Mouse (Mus musculus) heart, postnatal 0 days (tissue): Measurements from ENCODE around the gene Kcnn1. TPM values are rescaled to one million over a fixed set of nuclear protein-coding genes. Genes with fewer than 3 reads are reported as not detected.

ENCODE experiments used
- ATAC-seq: fragments of 200-750 bp; cut with Nextera tagmentation; 2 replicates; pipeline ENCODE4 v1.8.0; 2017; ENCODE audit warnings: low read depth, moderate number of reproducible peaks, moderate library complexity; ENCODE audit not compliant: insufficient read depth
- DNase-seq: peaks from one replicate; pipeline ENCODE4 v3.0.0-alpha.2; 2016; ENCODE audit warnings: low spot score
- H3K27ac ChIP-seq: fragments of 300-500 bp; sonication (generic); 2 replicates; pipeline ENCODE4 v1.5.1; 2014; ENCODE audit warnings: low read depth, mild to moderate bottlenecking
- H3K27me3 ChIP-seq: fragments of 300-500 bp; sonication (generic); 2 replicates; pipeline ENCODE4 v1.6.1; 2014; ENCODE audit warnings: low read length, mixed read lengths; ENCODE audit not compliant: control insufficient read depth, insufficient read depth
- H3K36me3 ChIP-seq: fragments of 300-500 bp; sonication (generic); replicated peaks from 2 replicates; pipeline ENCODE4 v1.6.1; 2014; ENCODE audit warnings: low read length, mixed read lengths; ENCODE audit not compliant: control insufficient read depth, insufficient read depth
- H3K4me1 ChIP-seq: fragments of 300-500 bp; sonication (generic); 2 replicates; pipeline ENCODE4 v1.6.1; 2014; ENCODE audit warnings: antibody characterized with exemption; ENCODE audit not compliant: control insufficient read depth, insufficient read depth
- H3K4me2 ChIP-seq: fragments of 300-500 bp; sonication (generic); 2 replicates; pipeline ENCODE4 v1.6.1; 2014; ENCODE audit warnings: low read depth, mild to moderate bottlenecking, low read length, moderate library complexity
- H3K4me3 ChIP-seq: fragments of 300-500 bp; sonication (generic); 2 replicates; pipeline ENCODE4 v1.5.1; 2014; ENCODE audit warnings: low read depth, low read length
- H3K9ac ChIP-seq: fragments of 300-500 bp; sonication (generic); replicated peaks from 2 replicates; pipeline ENCODE4 v1.6.1; 2014; ENCODE audit warnings: low read depth, low read length, mixed read lengths
- H3K9me3 ChIP-seq: fragments of 300-500 bp; sonication (generic); replicated peaks from 2 replicates; pipeline ENCODE4 v1.6.1; 2016; ENCODE audit warnings: low read length; ENCODE audit not compliant: control insufficient read depth
- CTCF ChIP-seq: IDR thresholded peaks from 2 replicates; pipeline ENCODE4 v1.5.1; 2016; ENCODE audit warnings: antibody characterized with exemption, control low read depth, low read depth
- EP300 ChIP-seq: IDR thresholded peaks from 2 replicates; pipeline ENCODE4 v1.6.1; 2016; ENCODE audit warnings: antibody characterized with exemption, low read depth
- WGBS: fragments of 180-500 bp; shearing (Covaris S2); extraction: QIAGEN DNeasy Blood & Tissue Kit; methylation state at CpG from one replicate; pipeline ENCODE4 v1.1.7; 2014; 5-methylcytosine and 5-hydroxymethylcytosine counted together
- polyA plus RNA-seq: library from polyadenylated mRNA; unstranded; fragments of >200 nt; fragmentation: Nextera tagmentation; extraction: Ambion mirVana; gene quantifications from 2 replicates; pipeline ENCODE4 v1.2.1, GENCODE M21; 2015
- total RNA-seq: library from RNA; depleted of rRNA; stranded (reverse); fragments of >200 nt; gene quantifications from 2 replicates; pipeline ENCODE4 v1.2.3, GENCODE M21; 2014; ENCODE audit warnings: low replicate concordance; rRNA removed

The Kcnn1 gene
- total RNA-seq (7.5 and 25.2 TPM in 2 replicates), polyA plus RNA-seq (3.4 TPM in 2 replicates)

- peak; percentile 21 for TF ChIP-seq CTCF
- no peak for TF ChIP-seq EP300
- DNase-seq: no peak
- peak; percentile 10 for ATAC-seq
- peak within 1 kb of the TSS; percentile 63 for H3K4me3 ChIP-seq
- no peaks in the 10 kb centered on the region for H3K9me3 ChIP-seq
- 0 out of 2 replicates have a peak, but pooled peaks cover under 1% of the 10 kb centered on the region for H3K36me3 ChIP-seq
- 1% methylated on average over 54 of the region's 55 CpGs for WGBS
- peak within 1 kb of the TSS; percentile 83 for H3K4me2 ChIP-seq
- H3K9ac ChIP-seq: peak within 1 kb of the TSS; percentile 63
- peak within 1 kb of the TSS; percentile 78 for H3K27ac ChIP-seq
- peaks cover 12% of the 10 kb centered on the region; the same call in 1 of the 2 replicates for H3K4me1 ChIP-seq
- H3K27me3 ChIP-seq: peaks cover 16% of the 10 kb centered on the region; the same call in 1 of the 2 replicates
These were observed at the start of gene Kcnn1 for GRCm38 (mm10) chr8:70862824-70863641. Kcnn1 (minus strand) TSS chr8:70863258.

DNA sequence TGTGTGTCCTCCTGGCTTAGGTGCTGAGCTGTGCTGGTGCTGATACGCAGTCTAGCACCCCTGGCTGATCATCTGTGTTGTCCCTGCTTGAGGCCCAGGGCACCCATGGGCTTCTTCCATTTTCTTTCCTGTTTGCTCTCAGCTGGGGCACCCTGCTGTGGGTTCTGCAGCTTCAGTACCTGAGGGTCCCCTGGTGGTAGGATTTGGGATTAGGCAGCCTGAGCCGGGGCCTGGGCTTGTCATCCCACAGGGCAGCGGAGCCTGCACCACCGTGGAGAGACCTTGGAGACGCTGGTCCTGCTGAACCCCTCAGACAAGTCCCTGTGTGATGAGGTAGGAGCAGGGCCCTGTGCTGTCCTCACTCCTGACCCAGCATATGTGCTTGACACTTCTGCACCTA lies 48.5 kb upstream of the Kcnn1 start:
- no peak for DNase-seq
- TF ChIP-seq CTCF (peak; percentile 28), EP300 (no peak)
- Histone ChIP-seq H3K4me2 (no peak overlapping the region), H3K9ac (no peak overlapping the region), H3K9me3 (no peaks in the 10 kb centered on the region), H3K4me3 (no peak overlapping the region), H3K27me3 (no peaks in the 10 kb centered on the region), H3K36me3 (peaks cover 51% of the 10 kb centered on the region), H3K4me1 (peaks cover 13% of the 10 kb centered on the region; the same call in 1 of the 2 replicates), H3K27ac (no peak overlapping the region)
- WGBS: 75% methylated on average over 5 of the region's 5 CpGs
- no peak for ATAC-seq

- no peak overlapping the region for H3K4me2 ChIP-seq
- peaks cover 23% of the 10 kb centered on the region for H3K4me1 ChIP-seq
- H3K27ac ChIP-seq: no peak overlapping the region
- no peaks in the 10 kb centered on the region for H3K27me3 ChIP-seq
- no peak for DNase-seq
- no peaks in the 10 kb centered on the region for H3K9me3 ChIP-seq
- peaks cover 10% of the 10 kb centered on the region for H3K36me3 ChIP-seq
- TF ChIP-seq CTCF (no peak), EP300 (no peak)
- no peak for ATAC-seq
- no peak overlapping the region for H3K4me3 ChIP-seq
- WGBS: 59% methylated on average over 2 of the region's 2 CpGs
- no peak overlapping the region for H3K9ac ChIP-seq
These were observed 44.5 kb upstream of the Kcnn1 start for GRCm38 (mm10) chr8:70907518-70907917.

DNA sequence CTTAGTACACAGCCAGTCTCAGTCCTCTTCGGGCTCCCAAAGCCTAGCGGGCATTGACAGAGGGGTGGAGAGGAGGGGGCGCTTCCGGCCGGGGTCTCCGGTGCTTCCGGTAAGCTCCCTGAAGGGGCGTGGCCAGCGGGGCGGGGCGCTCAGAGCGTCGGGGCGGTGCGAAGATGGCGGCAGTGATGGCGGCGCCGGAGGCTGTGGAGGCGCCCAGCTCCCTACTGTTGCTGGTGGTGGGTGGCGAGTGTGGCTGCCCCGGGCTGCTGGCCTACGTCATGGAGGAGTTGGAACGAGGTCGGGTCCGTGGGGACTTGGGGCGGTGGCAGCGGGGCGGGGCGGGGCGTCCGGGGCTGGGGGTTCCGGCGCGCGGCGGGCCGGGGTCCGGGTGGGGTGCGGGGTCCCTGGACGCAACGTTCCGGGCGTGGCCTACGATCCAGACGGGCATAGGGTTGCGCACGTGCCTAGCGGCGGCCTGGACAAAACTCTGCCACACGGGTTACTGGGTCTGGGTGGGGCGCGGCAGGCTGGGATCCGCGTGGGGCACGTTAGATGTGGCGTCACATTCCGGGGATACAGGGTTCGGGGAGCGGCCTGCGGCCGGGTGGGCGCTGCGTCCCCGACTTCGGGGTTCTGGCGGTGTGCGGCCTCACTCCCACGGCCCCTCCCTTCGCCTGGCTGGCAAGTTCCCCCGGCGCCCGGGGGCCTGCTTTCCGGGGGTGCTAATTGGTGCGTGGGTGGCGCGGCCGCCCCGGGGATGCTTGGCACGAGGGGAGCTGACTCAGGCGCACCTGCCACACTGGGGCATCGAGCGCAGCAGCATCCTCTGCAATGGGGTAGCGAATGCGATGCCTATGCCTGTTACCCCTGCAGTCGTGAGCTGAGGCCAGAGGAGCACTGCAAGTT lies 43.0 kb upstream of the Kcnn1 start, which contains the start of gene Map1s:
Gene Map1s (plus strand): TSS at position 102 of the 906 bp plus-strand sequence.
- no peak for TF ChIP-seq CTCF
- TF ChIP-seq EP300: no peak
- Histone ChIP-seq H3K9me3 (no peaks in the 10 kb centered on the region), H3K4me3 (peak within 1 kb of the TSS; percentile 96), H3K4me1 (peaks cover 23% of the 10 kb centered on the region), H3K27ac (peak within 1 kb of the TSS; percentile 84), H3K36me3 (0 out of 2 replicates have a peak, but pooled peaks cover 3% of the 10 kb centered on the region), H3K4me2 (peak within 1 kb of the TSS; percentile 97), H3K9ac (peak within 1 kb of the TSS; percentile 87), H3K27me3 (no peaks in the 10 kb centered on the region)
- ATAC-seq (peak; percentile 85), DNase-seq (peak; percentile 71)
- WGBS: under 1% methylated on average over 79 of the region's 86 CpGs

GRCm38 (mm10) chr8:70905463-70905830 lies 42.4 kb upstream of the Kcnn1 start:
- TF ChIP-seq CTCF (no peak), EP300 (no peak)
- DNase-seq: no peak
- no peaks in the 10 kb centered on the region for H3K9me3 ChIP-seq
- H3K27me3 ChIP-seq: no peaks in the 10 kb centered on the region
- no peaks in the 10 kb centered on the region for H3K36me3 ChIP-seq
- ATAC-seq: no peak
- H3K4me2 ChIP-seq: peak overlapping the region; percentile 97
- WGBS: 9% methylated on average over 8 of the region's 8 CpGs
- H3K4me1 ChIP-seq: peaks cover 23% of the 10 kb centered on the region
- peak overlapping the region; percentile 96 for H3K4me3 ChIP-seq
- H3K27ac ChIP-seq: peak overlapping the region; percentile 84
- peak overlapping the region; percentile 87 for H3K9ac ChIP-seq
